Mouse (Mus musculus): ENCODE measurements around the gene March10. TPM values are rescaled to one million over a fixed set of nuclear protein-coding genes. Genes with fewer than 3 reads are reported as not detected.

Gene March10
- polyA plus RNA-seq, 1 experiment from 2014 or later = not detected

DNA sequence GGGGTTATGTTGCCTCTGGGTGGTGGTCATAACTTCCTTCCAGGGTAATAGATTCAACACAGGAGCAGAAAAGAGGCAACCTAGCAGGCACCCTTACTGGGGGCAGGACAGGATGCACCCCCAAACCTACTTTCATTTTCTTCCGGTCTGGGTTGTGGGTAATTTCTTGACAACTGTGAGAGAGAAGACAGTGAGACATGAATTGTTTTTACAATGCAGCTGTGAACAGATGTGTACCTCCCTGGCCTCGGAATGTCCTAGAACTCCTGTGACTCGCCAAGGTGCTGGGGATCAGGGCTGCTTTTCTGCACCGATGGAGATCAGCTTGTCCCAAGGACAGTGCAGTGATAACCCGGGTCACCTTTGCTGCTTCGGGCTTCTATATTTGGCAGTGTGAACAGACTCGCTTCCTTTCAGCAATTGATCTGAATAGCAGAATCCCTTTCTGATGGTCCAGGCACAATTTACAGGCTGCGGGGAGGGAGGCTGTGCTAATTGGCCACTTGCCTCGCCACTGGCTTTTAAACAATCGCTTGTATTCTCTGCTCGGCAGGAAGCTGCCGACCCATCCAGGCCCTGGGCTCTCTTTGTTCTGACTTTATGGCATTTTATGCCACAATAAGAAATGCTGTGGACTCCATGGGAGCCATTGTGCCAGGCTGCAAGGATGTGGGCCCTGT, 92.0 kb downstream of the March10 start:
- no peaks in the 10 kb centered on the region for H3K9me3 ChIP-seq (ENCODE audit: control insufficient read depth, low read depth, low read length)
- H3K4me2 ChIP-seq (replicated peaks; ENCODE audit: low read depth, low read length) = 0 out of 2 replicates have a peak overlapping the region, but pooled peaks have one; percentile 8
- H3K27ac ChIP-seq (ENCODE audit: low read length) = no peak overlapping the region
- H3K27me3 ChIP-seq (ENCODE audit: control insufficient read depth, insufficient read depth, low read length) = no peaks in the 10 kb centered on the region
- H3K36me3 ChIP-seq (ENCODE audit: control insufficient read depth, insufficient read depth, low read length) = no peaks in the 10 kb centered on the region
- ATAC-seq (ENCODE audit: insufficient number of reproducible peaks, insufficient read depth, low FRiP score, low read depth) = no peak
- 35% methylated on average over 12 of the region's 12 CpGs for WGBS
- H3K9ac ChIP-seq (replicated peaks; ENCODE audit: low read depth, low read length) = no peak overlapping the region
- H3K4me1 ChIP-seq (ENCODE audit: control insufficient read depth, insufficient read depth, low read length) = peaks cover 7% of the 10 kb centered on the region; the same call in 1 of the 2 replicates
- no peak overlapping the region for H3K4me3 ChIP-seq (ENCODE audit: low read depth, low read length)

DNA sequence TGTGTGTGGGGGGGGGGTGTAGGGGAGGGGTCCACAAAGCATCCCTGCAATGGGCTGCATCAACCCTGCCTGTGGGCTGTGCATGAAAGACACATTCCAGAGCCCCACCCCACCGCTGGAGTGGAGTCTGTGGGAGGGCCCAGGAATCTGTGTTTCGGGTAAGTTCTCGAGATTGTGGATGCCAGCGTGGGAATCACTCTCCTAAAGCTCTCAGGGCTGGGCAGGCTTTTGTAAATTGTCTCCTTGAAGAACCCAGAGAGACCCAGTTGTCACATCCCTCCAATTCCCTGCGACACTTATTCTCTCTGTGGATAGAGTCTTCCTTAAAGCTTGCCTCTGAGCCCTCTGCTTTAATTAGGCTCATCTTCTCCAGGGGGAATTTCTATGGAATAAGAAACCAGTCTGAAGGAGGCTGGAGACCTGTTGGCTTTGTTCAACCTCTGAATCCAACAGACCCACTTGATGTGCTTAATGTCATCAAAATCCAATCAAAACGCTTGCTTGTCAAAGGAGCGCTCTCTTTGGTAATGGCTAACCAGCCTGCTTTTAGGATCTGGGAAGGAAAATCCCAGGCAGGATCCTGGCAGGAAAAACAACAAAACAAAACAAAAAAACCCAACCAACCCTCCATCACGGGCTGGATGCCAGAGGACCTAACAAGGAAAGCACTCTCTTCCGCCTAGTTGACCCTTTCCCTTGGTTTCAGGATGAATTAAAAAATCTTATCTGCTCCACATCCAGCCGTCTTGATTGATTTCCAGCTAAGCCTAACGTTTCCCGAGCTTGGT, 92.7 kb downstream of the March10 start:
- H3K4me2 ChIP-seq (replicated peaks; ENCODE audit: low read depth, low read length) = peak overlapping the region; percentile 49
- no peak for ATAC-seq (ENCODE audit: insufficient number of reproducible peaks, insufficient read depth, low FRiP score, low read depth)
- no peaks in the 10 kb centered on the region for H3K9me3 ChIP-seq (ENCODE audit: control insufficient read depth, low read depth, low read length)
- H3K9ac ChIP-seq (replicated peaks; ENCODE audit: low read depth, low read length) = no peak overlapping the region
- peak overlapping the region; percentile 34; the same call in 1 of the 2 replicates for H3K4me3 ChIP-seq (ENCODE audit: low read depth, low read length)
- H3K4me1 ChIP-seq (ENCODE audit: control insufficient read depth, insufficient read depth, low read length) = peaks cover 7% of the 10 kb centered on the region; the same call in 1 of the 2 replicates
- H3K36me3 ChIP-seq (ENCODE audit: control insufficient read depth, insufficient read depth, low read length) = no peaks in the 10 kb centered on the region
- H3K27ac ChIP-seq (ENCODE audit: low read length) = no peak overlapping the region
- H3K27me3 ChIP-seq (ENCODE audit: control insufficient read depth, insufficient read depth, low read length) = no peaks in the 10 kb centered on the region
- WGBS = 43% methylated on average over 12 of the region's 12 CpGs

DNA sequence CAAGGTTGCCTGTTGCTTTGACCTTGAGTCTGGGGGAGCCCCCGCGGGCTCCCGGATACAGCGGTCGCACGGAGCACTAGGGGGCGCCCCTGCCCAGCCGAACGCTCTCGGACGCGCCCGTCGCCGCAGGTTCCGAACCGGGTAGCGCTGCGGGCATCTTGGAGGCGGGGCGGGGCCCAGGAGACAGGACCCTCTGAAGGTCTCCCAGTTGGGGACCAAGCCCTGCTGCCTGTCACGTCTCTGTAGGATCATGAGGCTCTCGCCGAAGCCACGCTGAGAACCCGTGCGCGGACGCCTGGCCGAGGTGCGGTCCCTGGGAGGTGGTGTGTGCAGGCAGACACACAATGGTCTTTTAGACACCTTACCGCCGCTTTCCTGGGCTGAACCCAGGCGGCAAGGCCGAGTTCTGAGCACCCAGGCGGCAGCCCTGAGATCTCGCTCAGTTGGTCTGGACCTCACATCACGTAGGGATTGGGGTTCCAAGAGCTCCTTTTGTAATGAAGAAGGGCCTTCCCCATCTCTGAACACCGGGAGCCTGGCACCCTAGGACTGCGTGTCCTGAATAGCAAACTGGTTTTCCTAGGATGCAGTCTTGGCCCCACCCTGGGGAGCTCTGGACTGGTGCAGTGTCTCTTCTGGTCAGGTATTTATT, 93.5 kb downstream of the March10 start:
- Histone ChIP-seq H3K27ac (ENCODE audit: low read length) (no peak overlapping the region), H3K9me3 (ENCODE audit: control insufficient read depth, low read depth, low read length) (no peaks in the 10 kb centered on the region), H3K9ac (replicated peaks; ENCODE audit: low read depth, low read length) (no peak overlapping the region; the same call in 1 of the 2 replicates), H3K4me2 (replicated peaks; ENCODE audit: low read depth, low read length) (peak overlapping the region; percentile 49), H3K36me3 (ENCODE audit: control insufficient read depth, insufficient read depth, low read length) (no peaks in the 10 kb centered on the region), H3K27me3 (ENCODE audit: control insufficient read depth, insufficient read depth, low read length) (no peaks in the 10 kb centered on the region), H3K4me3 (ENCODE audit: low read depth, low read length) (peak overlapping the region; percentile 34), H3K4me1 (ENCODE audit: control insufficient read depth, insufficient read depth, low read length) (peaks cover 7% of the 10 kb centered on the region; the same call in 1 of the 2 replicates)
- ATAC-seq (ENCODE audit: insufficient number of reproducible peaks, insufficient read depth, low FRiP score, low read depth) = peak; percentile 56
- WGBS = 2% methylated on average over 40 of the region's 40 CpGs

DNA sequence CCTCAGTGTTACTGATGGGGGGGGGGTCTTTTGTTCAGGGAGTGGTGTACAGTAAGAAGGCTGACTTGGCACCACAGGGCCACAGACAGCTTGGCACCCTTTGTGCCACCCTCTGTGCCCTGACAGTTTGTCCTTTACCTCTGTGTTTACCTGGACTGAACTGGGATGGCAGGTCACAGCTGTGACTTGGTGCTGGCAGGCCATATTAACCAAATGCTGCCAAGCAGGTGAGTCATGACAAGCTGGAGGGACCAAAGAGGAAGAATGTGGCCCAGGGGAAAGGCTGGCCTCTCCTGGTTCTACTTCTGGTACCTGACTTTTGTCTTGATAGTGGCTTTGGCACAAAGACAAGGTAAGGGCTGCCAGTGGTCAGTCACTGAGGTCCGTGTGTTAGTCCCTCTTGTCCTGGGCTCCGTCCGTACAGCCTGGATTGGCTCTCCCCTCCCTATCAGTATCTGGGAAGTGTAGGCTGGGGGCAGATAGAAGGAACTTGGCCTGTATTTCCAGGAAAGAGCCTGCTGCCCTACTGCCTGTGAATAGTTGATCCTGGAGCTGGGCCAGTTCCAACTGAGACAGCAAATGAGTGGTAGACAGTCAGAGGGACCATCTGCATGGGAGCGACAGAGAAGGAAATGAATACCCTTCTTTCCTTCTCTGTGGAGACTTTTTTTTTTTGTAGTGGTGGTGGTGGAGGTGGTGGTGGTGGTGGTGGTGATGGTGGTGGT, 94.3 kb downstream of the March10 start:
- Histone ChIP-seq H3K27me3 (ENCODE audit: control insufficient read depth, insufficient read depth, low read length) (no peaks in the 10 kb centered on the region), H3K27ac (ENCODE audit: low read length) (no peak overlapping the region), H3K9me3 (ENCODE audit: control insufficient read depth, low read depth, low read length) (no peaks in the 10 kb centered on the region), H3K4me1 (ENCODE audit: control insufficient read depth, insufficient read depth, low read length) (peaks cover 7% of the 10 kb centered on the region; the same call in 1 of the 2 replicates), H3K36me3 (ENCODE audit: control insufficient read depth, insufficient read depth, low read length) (no peaks in the 10 kb centered on the region), H3K9ac (replicated peaks; ENCODE audit: low read depth, low read length) (no peak overlapping the region), H3K4me2 (replicated peaks; ENCODE audit: low read depth, low read length) (no peak overlapping the region), H3K4me3 (ENCODE audit: low read depth, low read length) (no peak overlapping the region)
- WGBS = 87% methylated on average over 4 of the region's 4 CpGs
- no peak for ATAC-seq (ENCODE audit: insufficient number of reproducible peaks, insufficient read depth, low FRiP score, low read depth)

DNA sequence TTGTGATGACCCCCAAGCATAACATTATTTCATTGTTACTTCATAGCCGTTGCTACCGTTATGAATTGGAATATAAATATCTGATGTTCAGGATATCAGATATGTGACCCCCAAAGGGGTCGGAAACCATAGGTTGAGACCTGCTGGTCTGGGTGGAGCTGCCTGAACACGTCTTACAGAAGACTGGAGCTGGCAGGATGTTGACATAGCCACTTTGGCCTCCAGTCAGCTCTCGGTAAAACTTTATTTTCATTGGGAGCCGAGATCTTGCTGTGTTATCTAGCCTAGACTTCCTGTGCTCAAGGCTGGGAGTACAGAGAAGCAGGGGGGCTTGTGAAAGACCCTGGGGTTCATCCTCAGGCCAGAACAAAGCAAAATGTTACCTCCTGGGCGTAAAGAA, 100.2 kb downstream of the March10 start:
- no peak for ATAC-seq (ENCODE audit: insufficient number of reproducible peaks, insufficient read depth, low FRiP score, low read depth)
- peaks cover 29% of the 10 kb centered on the region for H3K4me1 ChIP-seq (ENCODE audit: control insufficient read depth, insufficient read depth, low read length)

DNA sequence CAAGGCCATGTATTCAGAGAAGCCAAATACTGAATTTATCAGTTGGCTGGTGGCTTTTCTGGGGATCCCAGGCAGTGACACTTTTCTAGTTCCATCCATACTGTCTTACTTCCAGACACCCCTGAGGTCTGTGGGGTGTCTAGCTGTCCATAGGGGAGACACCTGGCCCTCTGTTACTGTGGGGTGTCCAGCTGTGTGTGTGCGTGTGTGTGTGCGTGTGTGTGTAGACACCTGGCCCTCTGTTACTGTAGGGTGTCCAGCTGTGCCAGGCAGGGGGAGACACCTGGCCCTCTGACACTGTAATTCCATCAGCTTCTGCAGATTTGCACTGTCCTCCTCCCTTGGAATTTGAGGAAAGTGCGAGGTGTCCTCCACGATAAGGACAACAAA, 102.6 kb downstream of the March10 start:
- H3K27ac ChIP-seq (ENCODE audit: low read length) = no peak overlapping the region; the same call in 1 of the 2 replicates
- H3K9me3 ChIP-seq (ENCODE audit: control insufficient read depth, low read depth, low read length) = no peaks in the 10 kb centered on the region
- no peak overlapping the region for H3K4me2 ChIP-seq (replicated peaks; ENCODE audit: low read depth, low read length)
- peaks cover 29% of the 10 kb centered on the region for H3K4me1 ChIP-seq (ENCODE audit: control insufficient read depth, insufficient read depth, low read length)
- no peaks in the 10 kb centered on the region for H3K27me3 ChIP-seq (ENCODE audit: control insufficient read depth, insufficient read depth, low read length)
- 84% methylated on average over 4 of the region's 4 CpGs for WGBS
- ATAC-seq (ENCODE audit: insufficient number of reproducible peaks, insufficient read depth, low FRiP score, low read depth) = 0 out of 2 replicates have a peak, but pooled peaks have one; percentile 1
- peaks cover 4% of the 10 kb centered on the region for H3K36me3 ChIP-seq (ENCODE audit: control insufficient read depth, insufficient read depth, low read length)
- H3K4me3 ChIP-seq (ENCODE audit: low read depth, low read length) = no peak overlapping the region
- H3K9ac ChIP-seq (replicated peaks; ENCODE audit: low read depth, low read length) = no peak overlapping the region

More for the DNA sequence above, 100.2 kb downstream of the March10 start:
- Histone ChIP-seq H3K36me3 (ENCODE audit: control insufficient read depth, insufficient read depth, low read length) (no peaks in the 10 kb centered on the region), H3K27me3 (ENCODE audit: control insufficient read depth, insufficient read depth, low read length) (no peaks in the 10 kb centered on the region), H3K4me3 (ENCODE audit: low read depth, low read length) (no peak overlapping the region), H3K27ac (ENCODE audit: low read length) (no peak overlapping the region), H3K4me2 (replicated peaks; ENCODE audit: low read depth, low read length) (no peak overlapping the region), H3K9me3 (ENCODE audit: control insufficient read depth, low read depth, low read length) (no peaks in the 10 kb centered on the region), H3K9ac (replicated peaks; ENCODE audit: low read depth, low read length) (no peak overlapping the region)
- 47% methylated on average over 7 of the region's 7 CpGs for WGBS

DNA sequence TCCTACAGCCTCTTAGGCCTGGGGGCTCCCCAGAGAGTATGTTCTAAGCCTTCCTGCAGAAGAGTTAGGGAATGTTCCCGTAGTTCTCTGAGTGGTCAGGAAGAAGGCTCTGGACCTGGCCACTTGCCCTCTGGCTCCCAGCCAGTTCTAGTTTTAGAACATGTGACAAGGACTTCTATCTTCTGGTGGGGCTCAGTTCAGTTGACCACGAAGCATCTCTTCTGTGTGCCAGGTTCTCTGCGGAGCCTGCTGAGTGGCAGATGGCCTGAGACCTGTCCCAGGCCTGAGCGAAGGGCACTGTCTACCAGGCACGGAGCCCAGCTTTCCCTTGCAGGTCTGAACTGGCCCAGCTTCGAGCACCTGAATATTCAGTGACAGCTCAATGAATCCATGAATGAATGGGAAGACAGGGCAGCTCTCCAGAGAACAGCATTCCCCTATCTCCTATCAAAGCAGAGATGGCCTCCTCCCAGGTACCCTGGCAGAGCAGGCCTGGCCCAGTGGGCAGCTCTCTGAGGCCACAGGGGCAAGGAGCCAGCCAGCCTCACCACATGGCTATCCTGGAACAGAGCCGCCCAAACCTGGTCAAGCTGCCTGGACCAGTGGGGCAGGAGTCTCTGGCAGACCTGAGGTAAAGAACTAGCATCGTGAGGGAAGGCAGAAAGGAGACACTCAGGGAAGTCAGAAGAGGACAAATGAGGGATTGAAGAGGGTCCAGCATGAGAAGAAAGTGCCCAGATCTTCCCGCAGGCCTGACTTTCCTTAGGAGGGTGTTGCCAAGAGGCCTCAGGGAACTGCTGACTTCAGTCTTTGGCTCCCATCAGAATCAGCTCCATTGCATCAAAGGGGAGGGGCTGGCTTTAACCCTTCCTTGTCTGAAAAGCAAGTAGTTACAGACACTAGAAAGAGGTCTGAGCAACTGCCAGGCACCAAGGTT, 103.3 kb downstream of the March10 start:
- 49% methylated on average over 9 of the region's 9 CpGs for WGBS
- peak overlapping the region; percentile 10; the same call in 1 of the 2 replicates for H3K27ac ChIP-seq (ENCODE audit: low read length)
- H3K4me2 ChIP-seq (replicated peaks; ENCODE audit: low read depth, low read length) = no peak overlapping the region
- H3K4me3 ChIP-seq (ENCODE audit: low read depth, low read length) = no peak overlapping the region
- peaks cover 29% of the 10 kb centered on the region for H3K4me1 ChIP-seq (ENCODE audit: control insufficient read depth, insufficient read depth, low read length)
- peaks cover 8% of the 10 kb centered on the region for H3K36me3 ChIP-seq (ENCODE audit: control insufficient read depth, insufficient read depth, low read length)
- ATAC-seq (ENCODE audit: insufficient number of reproducible peaks, insufficient read depth, low FRiP score, low read depth) = peak; percentile 12; the same call in 1 of the 2 replicates
- H3K9ac ChIP-seq (replicated peaks; ENCODE audit: low read depth, low read length) = no peak overlapping the region
- no peaks in the 10 kb centered on the region for H3K9me3 ChIP-seq (ENCODE audit: control insufficient read depth, low read depth, low read length)
- H3K27me3 ChIP-seq (ENCODE audit: control insufficient read depth, insufficient read depth, low read length) = no peaks in the 10 kb centered on the region

Data from stomach, embryonic 14.5 days (tissue).